Mouse (Mus musculus): ENCODE measurements at regions not wholly inside any gene's neighbourhood (a gene's known extent, or its start where the extent isn't known, plus 50 kb on each side); places are given as distances from the start of the nearest gene placed in this dataset.

DNA sequence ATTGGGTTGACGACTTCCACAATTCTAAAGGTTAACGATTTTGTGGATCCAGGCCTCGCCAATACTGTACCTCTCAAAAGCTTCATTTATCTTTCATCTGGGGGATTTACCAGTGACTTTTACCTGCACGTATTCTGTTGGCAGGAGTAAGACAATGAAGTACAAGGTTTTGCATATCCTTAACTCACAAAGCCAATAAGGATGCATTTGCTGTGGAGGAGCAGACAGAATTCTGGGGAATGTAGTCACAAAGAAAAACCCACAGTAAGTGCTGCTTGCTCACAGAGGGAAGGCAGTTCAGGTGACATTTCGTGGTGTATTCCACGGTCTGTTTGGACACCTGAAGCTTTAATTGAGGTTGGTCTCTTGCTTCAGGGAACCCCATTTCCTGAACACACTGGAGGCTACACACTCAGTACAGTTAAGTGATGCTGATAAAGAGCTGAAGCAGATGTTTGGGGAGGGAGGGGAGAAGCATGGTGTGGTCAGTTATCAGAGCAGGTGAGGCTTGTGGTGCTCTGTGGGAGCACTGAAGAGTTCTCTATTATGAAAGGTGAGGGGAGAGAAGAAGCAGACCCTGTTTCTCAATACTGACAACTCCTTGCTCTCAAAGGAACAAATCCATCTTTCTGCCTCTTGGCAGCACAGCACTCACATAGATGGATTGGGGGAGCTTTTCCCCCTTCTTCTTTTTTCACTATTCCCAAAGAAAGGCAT is 358.1 kb downstream of the Sorl1 start:
- no peak for TF ChIP-seq POLR2A (IDR thresholded peaks at IDR 0.05; ENCODE audit: insufficient read depth, low read depth, low read length)
- TF ChIP-seq CTCF (IDR thresholded peaks at IDR 0.05; ENCODE audit: insufficient read depth, low read depth, low read length), result no peak
